Mouse (Mus musculus): Measurements from ENCODE around the gene D230025D16Rik. TPM values are rescaled to one million over a fixed set of nuclear protein-coding genes. Genes with fewer than 3 reads are reported as not detected.

D230025D16Rik gene
- total RNA-seq, 2 experiments from 2014 or later = 37.8 to 38.5 TPM

DNA sequence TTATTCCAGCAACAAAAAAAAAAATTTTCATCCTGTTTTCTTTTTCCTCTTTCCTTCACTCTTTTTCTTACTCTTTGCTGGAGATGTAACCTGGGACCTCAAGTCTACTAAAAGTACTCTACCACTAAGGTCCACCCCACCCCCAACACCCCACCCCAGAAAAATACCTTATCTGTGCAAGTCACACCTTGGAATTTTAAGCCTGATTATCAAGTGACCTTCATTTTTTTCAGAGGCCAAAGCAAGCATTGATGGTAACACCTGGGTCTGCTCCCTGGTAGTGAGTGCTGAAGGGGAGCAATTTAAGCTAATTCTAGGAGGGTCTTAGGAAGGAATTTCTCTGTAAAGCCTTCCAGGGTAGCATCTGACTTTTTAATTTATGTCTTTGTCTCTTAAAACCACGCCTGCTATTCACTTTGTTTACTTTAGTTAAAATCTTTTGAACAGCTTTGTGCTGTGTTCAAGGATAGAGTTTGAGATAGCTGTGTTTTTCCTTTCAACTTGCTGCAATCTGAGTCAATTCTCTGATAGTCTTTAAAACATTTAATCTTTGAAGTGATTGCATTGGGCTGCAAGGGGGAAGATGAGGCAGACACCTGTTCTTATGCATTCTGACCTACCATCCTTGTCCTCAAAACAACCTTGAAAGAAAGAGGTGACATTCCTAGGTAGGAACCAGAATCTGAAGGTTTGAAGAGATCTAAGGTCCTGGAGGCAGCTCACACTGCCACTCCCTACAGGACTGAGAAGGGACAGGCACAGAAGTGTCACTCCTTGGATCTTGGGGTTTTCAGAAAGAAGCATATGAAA lies 8.4 kb downstream of the D230025D16Rik start:
- intact Hi-C loops (cut with DNase I) = no loop called here
- DNase-seq (ENCODE audit: low spot score in 2 of 2) = no peak

- no peak for DNase-seq (ENCODE audit: low spot score in 2 of 2)
- intact Hi-C loops (cut with DNase I) = no loop called here
Observed at GRCm38 (mm10) chr8:105235206-105235605, 10.3 kb downstream of the D230025D16Rik start.

DNA sequence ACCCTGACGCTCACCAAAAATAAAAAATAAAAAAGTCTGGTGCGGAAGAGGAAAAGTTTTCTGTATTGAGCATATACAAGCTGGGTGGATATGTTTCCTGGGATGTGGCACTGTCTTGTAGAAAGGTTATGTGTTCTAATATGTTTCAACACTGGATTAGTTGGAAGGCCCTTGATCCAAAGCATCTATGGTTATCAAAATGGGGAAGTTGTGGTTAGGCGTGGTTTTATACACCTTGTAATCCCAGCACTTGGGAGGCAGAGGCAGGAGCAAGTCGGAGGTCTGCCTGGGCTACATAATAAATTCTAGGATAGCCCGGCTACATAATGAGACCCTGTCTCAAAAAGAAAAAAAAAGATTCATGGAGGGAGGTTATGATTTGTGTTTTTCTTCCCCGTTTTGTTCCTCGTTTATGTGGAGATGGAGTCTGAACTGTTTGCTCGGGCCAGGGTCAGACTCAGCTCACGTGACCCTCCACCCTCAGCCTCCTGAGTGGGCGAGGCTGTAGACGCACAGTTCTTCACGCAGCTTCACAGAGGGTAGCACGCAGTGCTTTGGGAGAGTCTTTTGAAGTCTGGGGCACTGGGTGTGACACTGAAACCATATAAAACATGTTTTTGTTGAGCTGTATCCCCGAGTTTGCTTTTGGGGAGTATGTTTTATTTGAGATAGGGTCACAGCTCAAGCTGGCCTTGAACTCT lies 12.6 kb downstream of the D230025D16Rik start:
- no peak for DNase-seq (ENCODE audit: low spot score in 2 of 2)
- intact Hi-C loops (cut with DNase I) = no loop called here

- no peak for DNase-seq (ENCODE audit: low spot score in 2 of 2)
- intact Hi-C loops (cut with DNase I) = no loop called here
Observed at GRCm38 (mm10) chr8:105241016-105241415, 16.1 kb downstream of the D230025D16Rik start.

- intact Hi-C loops (cut with DNase I) = loop anchor here (5.0 kb wide), 1 partner anchor 35 kb away; the partner anchor contains the start of gene 4931428F04Rik
- no peak for DNase-seq (ENCODE audit: low spot score in 2 of 2)
Observed at GRCm38 (mm10) chr8:105251954-105252353, 27.0 kb downstream of the D230025D16Rik start.

DNA sequence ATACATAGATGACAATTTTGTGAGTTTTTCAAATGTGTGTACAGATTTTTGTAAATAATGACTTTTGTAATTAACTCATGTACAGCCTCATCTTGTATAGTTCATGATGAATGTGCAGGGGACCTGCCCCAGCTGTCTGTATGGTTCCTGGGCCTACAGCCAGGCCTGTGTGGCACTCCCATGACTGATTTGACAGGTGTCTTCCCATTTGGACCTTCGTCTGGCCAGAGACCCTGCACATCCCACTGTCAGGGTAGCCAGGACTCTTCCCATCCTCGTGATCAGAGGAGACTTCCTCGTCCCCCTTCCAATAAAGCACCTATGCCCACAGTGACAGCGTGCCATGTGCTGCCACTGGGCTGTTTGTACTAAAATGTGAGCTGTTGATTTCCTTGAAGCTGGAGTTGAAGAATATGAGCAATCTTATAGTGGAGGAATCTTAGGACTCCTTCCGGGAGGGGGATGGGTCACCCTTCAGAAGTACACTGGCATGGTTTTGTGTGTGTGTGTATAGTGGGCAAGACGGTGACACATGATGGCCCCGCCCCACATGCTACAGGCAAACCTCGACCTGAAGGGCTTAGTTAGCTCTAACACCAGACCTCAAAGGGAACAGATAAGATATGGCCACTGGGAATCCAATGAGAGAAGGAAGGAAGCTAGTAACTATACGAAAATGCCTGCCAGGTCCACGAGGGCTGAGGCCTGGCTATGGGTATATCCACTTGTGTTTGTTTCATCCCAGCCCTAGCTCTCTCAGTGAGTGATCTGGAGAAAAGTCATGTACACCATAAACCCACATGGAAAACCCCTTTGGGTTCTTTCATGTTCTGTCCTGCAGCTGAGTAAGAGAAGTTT lies 28.0 kb downstream of the D230025D16Rik start:
- intact Hi-C loops (cut with DNase I) = loop anchor here (5.0 kb wide), 1 partner anchor 34 kb away; the partner anchor contains the start of gene 4931428F04Rik
- no peak for DNase-seq (ENCODE audit: low spot score in 2 of 2)

GRCm38 (mm10) chr8:105253766-105254151 lies 28.8 kb downstream of the D230025D16Rik start:
- intact Hi-C loops (cut with DNase I) = loop anchor here (5.0 kb wide), 1 partner anchor 34 kb away; the partner anchor contains the start of gene 4931428F04Rik
- no peak for DNase-seq (ENCODE audit: low spot score in 2 of 2)

GRCm38 (mm10) chr8:105254152-105254965 lies 29.4 kb downstream of the D230025D16Rik start:
- intact Hi-C loops (cut with DNase I) = loop anchor here (5.0 kb wide), 1 partner anchor 33 kb away; the partner anchor contains the start of gene 4931428F04Rik
- DNase-seq (ENCODE audit: low spot score in 2 of 2) = peak; percentile 85 to 87

DNA sequence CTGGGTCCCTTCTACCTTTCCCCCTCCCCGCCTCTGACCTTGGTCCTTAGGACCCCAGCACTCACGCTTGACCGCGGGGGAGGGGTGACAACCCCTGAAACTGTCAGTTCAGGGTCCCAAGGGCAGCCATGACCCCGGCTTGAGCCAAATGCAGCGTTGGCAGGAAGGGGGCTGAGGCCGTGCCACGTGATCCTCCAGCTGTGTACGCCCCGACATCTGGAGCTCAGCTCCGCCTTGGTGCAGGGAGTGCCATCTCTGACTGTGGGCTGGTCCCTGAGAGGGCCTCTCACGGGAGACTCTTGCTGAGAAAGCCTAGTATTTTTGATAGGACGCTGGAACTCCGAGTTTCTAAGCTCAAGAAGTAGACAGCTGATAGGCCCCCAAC lies 30.0 kb downstream of the D230025D16Rik start, which contains the start of gene B3gnt9:
TSS of gene B3gnt9 (minus strand) at position 188 of the 385 bp plus-strand sequence.
- peak in 1 of 2 experiments; percentile 21 for DNase-seq (ENCODE audit: low spot score in 2 of 2)
- intact Hi-C loops (cut with DNase I) = loop anchor here (5.0 kb wide), 1 partner anchor 32 kb away; the partner anchor contains the start of gene 4931428F04Rik

- intact Hi-C loops (cut with DNase I) = no loop called here
- no peak for DNase-seq (ENCODE audit: low spot score in 2 of 2)
Observed at GRCm38 (mm10) chr8:105257318-105258114, 32.6 kb downstream of the D230025D16Rik start.

- intact Hi-C loops (cut with DNase I) = no loop called here
- DNase-seq (ENCODE audit: low spot score in 2 of 2) = peak; percentile 30 to 45
Observed at GRCm38 (mm10) chr8:105258911-105259720, 34.2 kb downstream of the D230025D16Rik start.

GRCm38 (mm10) chr8:105259721-105260320 lies 34.9 kb downstream of the D230025D16Rik start:
- intact Hi-C loops (cut with DNase I) = no loop called here
- DNase-seq (ENCODE audit: low spot score in 2 of 2) = peak; percentile 68 to 69

DNA sequence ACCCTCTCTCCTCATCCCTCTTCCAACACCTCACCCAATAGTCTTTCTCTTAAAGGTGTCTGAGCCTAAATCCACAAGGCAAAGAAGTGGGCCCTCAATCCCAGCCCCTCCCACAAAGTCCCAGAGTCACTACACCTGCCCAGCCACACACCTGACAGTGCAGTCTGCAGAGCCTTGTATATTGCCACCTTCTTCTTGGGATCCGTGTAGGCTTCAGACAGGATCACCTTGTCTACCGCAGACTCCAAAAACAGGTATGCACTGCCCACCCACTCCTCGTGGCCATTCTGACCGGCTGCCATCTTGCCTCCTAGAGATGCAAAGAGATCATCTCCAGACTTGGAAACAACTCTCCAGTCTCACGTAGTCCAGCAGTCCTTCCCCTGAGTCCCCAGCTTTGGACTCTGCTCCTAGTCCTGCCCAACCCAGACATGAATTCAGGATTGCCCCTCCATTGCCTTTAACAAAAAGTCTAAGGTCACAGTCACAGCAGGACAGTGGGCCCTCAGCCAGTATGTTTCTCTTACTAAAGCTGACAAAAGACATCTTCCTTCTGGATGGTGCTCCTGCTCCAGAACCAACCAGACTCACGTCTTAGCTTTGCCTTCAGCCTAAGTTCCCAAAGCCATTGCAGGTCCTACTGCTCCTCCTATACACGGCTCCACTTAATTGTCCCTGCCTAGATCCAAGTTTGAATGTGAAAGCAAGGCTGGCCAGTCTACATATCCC lies 35.6 kb downstream of the D230025D16Rik start:
- intact Hi-C loops (cut with DNase I) = no loop called here
- no peak for DNase-seq (ENCODE audit: low spot score in 2 of 2)

GRCm38 (mm10) chr8:105261326-105261980 lies 36.5 kb downstream of the D230025D16Rik start:
- no peak for DNase-seq (ENCODE audit: low spot score in 2 of 2)
- intact Hi-C loops (cut with DNase I) = no loop called here

GRCm38 (mm10) chr8:105263244-105263912 lies 38.4 kb downstream of the D230025D16Rik start:
- intact Hi-C loops (cut with DNase I) = no loop called here
- no peak for DNase-seq (ENCODE audit: low spot score in 2 of 2)

All from left cerebral cortex, postnatal 36 days (tissue).